Mouse (Mus musculus) lung, postnatal 0 days (tissue): ENCODE results near the gene Rdm1.

Source experiments
- CTCF ChIP-seq: IDR thresholded peaks from 2 replicates; pipeline ENCODE4 v1.5.1; 2016; ENCODE audit warnings: antibody characterized with exemption, mild to moderate bottlenecking
- EP300 ChIP-seq: IDR thresholded peaks from 2 replicates; pipeline ENCODE4 v1.6.1; 2016; ENCODE audit warnings: antibody characterized with exemption, mild to moderate bottlenecking, control low read depth

DNA sequence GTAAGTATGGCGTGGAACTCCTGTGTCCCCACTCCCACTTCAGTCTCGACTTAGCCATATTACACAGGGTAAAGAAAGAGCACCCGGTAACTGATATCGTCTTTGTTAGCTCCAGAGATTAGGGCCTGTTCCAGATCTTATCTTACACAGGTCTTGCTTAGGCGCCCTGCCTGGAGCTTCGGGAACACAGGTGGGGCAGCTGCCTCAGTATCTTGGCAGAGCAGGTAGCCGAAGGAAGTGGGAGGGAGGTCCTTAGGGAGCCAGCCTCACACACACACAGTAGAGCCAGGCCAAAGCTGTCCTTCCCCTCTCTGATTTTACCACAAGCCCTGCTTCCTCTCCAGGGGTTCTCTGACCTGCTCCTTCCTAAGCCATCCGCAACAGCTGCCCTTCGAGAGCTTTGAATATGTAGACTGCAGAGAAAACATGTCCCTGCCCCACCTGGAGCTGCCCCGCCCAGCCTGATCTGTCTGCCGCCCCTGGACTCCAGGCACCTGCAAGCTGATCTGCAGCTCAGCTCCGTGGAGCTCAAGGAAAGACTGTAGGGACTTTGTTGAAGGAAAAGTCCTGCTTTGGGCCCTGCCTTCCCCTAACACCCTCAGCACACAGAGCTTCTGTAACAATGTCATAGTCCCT, 36.9 kb upstream of the Rdm1 start:
- TF ChIP-seq CTCF = no peak
- no peak for TF ChIP-seq EP300
